13 mouse cellular contexts compared by ENCODE assay signal in genomic region chr10:68692401-68692800, GRCm38 (mm10).
"Had no signal": no experiment of that assay in that cellular context is flagged by ENCODE, and none has a peak within 500 bp of the region (broad histone marks: within the 10 kb centered on the region; RNA-seq: fewer than 3 reads in every experiment).

No protein-coding gene starts in this region.

- H3K27me3 ChIP-seq: intestine, embryonic 15.5 days; limb, embryonic 15.5 days; liver, embryonic 15.5 days; midbrain, embryonic 12.5 days; neural tube, embryonic 13.5 days; stomach, embryonic 15.5 days had no signal

- H3K36me3 ChIP-seq: intestine, embryonic 15.5 days; limb, embryonic 15.5 days; liver, embryonic 15.5 days; midbrain, embryonic 12.5 days; neural tube, embryonic 13.5 days; stomach, embryonic 15.5 days had no signal

- DNase-seq: kidney, adult 18-20 months; kidney, postnatal 25 days; retina, postnatal 1 day; right cerebral cortex, postnatal 4 days; thymus, adult 2 months; thymus, postnatal 25 days had no signal

- H3K9ac ChIP-seq: intestine, embryonic 15.5 days; limb, embryonic 15.5 days; liver, embryonic 15.5 days; midbrain, embryonic 12.5 days; neural tube, embryonic 13.5 days; stomach, embryonic 15.5 days had no signal

- H3K4me3 ChIP-seq: intestine, embryonic 15.5 days; limb, embryonic 15.5 days; liver, embryonic 15.5 days; midbrain, embryonic 12.5 days; neural tube, embryonic 13.5 days; stomach, embryonic 15.5 days had no signal

- H3K4me2 ChIP-seq: intestine, embryonic 15.5 days; limb, embryonic 15.5 days; liver, embryonic 15.5 days; midbrain, embryonic 12.5 days; neural tube, embryonic 13.5 days; stomach, embryonic 15.5 days had no signal

- H3K27ac ChIP-seq: intestine, embryonic 15.5 days; limb, embryonic 15.5 days; liver, embryonic 15.5 days; midbrain, embryonic 12.5 days; neural tube, embryonic 13.5 days; stomach, embryonic 15.5 days had no signal

- ATAC-seq: intestine, embryonic 15.5 days; midbrain, embryonic 16.5 days had no signal

- H3K9me3 ChIP-seq: intestine, embryonic 15.5 days; limb, embryonic 15.5 days; liver, embryonic 15.5 days; midbrain, embryonic 12.5 days; neural tube, embryonic 13.5 days; stomach, embryonic 15.5 days had no signal

- H3K4me1 ChIP-seq: limb, embryonic 15.5 days; liver, embryonic 15.5 days; midbrain, embryonic 12.5 days; neural tube, embryonic 13.5 days had no signal
